Mouse (Mus musculus): ENCODE results near the gene Asb7. TPM values are rescaled to one million over a fixed set of nuclear protein-coding genes. Genes with fewer than 3 reads are reported as not detected.

The Asb7 gene
- 10.9 and 11.5 TPM in 2 replicates for total RNA-seq (2012; rRNA removed)

DNA sequence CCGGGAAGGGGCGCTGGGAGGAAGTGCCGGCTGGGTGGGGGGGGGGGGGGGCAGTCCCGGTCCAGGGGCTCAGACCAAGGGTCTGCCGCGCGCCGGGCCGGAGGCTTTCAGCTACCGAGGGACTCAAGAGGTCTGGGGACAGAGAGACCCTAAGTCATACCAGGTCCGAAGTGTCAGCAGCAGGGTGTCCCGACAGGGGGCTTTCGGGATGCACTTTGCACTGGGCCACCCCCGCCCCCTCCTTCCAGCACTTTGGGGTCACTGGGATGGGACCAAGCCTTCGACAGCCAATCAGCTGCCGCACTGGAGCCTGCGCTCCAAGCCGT is at the start of gene Asb7:
Gene Asb7, minus strand, starts transcription at position 303 of the 326 bp plus-strand sequence.
- no peak for TF ChIP-seq CHD2 (IDR thresholded peaks at IDR 0.05; ENCODE audit: low read depth, low read length)
- no peak for TF ChIP-seq ZC3H11A (IDR thresholded peaks at IDR 0.05; ENCODE audit: borderline replicate concordance, low read depth, low read length)
- TF ChIP-seq HCFC1 (IDR thresholded peaks at IDR 0.05; ENCODE audit: borderline replicate concordance, insufficient read depth, low read length): no peak
- TF ChIP-seq ZNF384 (IDR thresholded peaks at IDR 0.05; ENCODE audit: low read depth, low read length): no peak
- TF ChIP-seq MAFK (IDR thresholded peaks at IDR 0.05; ENCODE audit: insufficient read depth, low read depth, low read length): no peak
- no peak for DNase-seq (ENCODE audit: low read depth, low spot score)
- in situ Hi-C loops (cut with MboI; ENCODE audit: low sequenced_read_pairs in 2 of 2, unreplicated experiment in 2 of 2): no loop called here
- peak within 1 kb of the TSS; percentile 92 to 99 for H3K4me3 ChIP-seq (ENCODE audit: insufficient read depth in 1 of 2, low read depth in 1 of 2, low read length in 2 of 2, poor library complexity in 1 of 2, severe bottlenecking in 1 of 2)
- no peaks in the 10 kb centered on the region for H3K9me3 ChIP-seq (ENCODE audit: control insufficient read depth, insufficient read depth, low read depth, low read length)
- no peaks in the 10 kb centered on the region for H3K36me3 ChIP-seq (ENCODE audit: control insufficient read depth, insufficient read depth, low read length, poor library complexity, severe bottlenecking)
- peak within 1 kb of the TSS; percentile 33; the same call in 1 of the 2 replicates for H3K27ac ChIP-seq (ENCODE audit: insufficient read depth, low read depth, low read length, poor library complexity, severe bottlenecking)
- peak within 1 kb of the TSS; percentile 86 for H3K9ac ChIP-seq (ENCODE audit: insufficient read depth, low read depth, low read length, poor library complexity, severe bottlenecking)
- no peaks in the 10 kb centered on the region for H3K4me1 ChIP-seq (ENCODE audit: control insufficient read depth in 2 of 2, insufficient read depth in 2 of 2, low read length in 2 of 2, poor library complexity in 1 of 2)

- no peaks in the 10 kb centered on the region for H3K4me1 ChIP-seq (ENCODE audit: control insufficient read depth in 2 of 2, insufficient read depth in 2 of 2, low read length in 2 of 2, poor library complexity in 1 of 2)
- TF ChIP-seq ZNF384 (IDR thresholded peaks at IDR 0.05; ENCODE audit: low read depth, low read length): no peak
- no peak for TF ChIP-seq MAFK (IDR thresholded peaks at IDR 0.05; ENCODE audit: insufficient read depth, low read depth, low read length)
- no peak for TF ChIP-seq ZC3H11A (IDR thresholded peaks at IDR 0.05; ENCODE audit: borderline replicate concordance, low read depth, low read length)
- no peak for TF ChIP-seq HCFC1 (IDR thresholded peaks at IDR 0.05; ENCODE audit: borderline replicate concordance, insufficient read depth, low read length)
- no peaks in the 10 kb centered on the region for H3K36me3 ChIP-seq (ENCODE audit: control insufficient read depth, insufficient read depth, low read length, poor library complexity, severe bottlenecking)
- no peaks in the 10 kb centered on the region for H3K9me3 ChIP-seq (ENCODE audit: control insufficient read depth, insufficient read depth, low read depth, low read length)
- H3K27ac ChIP-seq (ENCODE audit: insufficient read depth, low read depth, low read length, poor library complexity, severe bottlenecking): no peak overlapping the region
- DNase-seq (ENCODE audit: low read depth, low spot score): no peak
- in situ Hi-C loops (cut with MboI; ENCODE audit: low sequenced_read_pairs in 2 of 2, unreplicated experiment in 2 of 2): no loop called here
- no peak overlapping the region for H3K4me3 ChIP-seq (ENCODE audit: insufficient read depth in 1 of 2, low read depth in 1 of 2, low read length in 2 of 2, poor library complexity in 1 of 2, severe bottlenecking in 1 of 2)
- H3K9ac ChIP-seq (ENCODE audit: insufficient read depth, low read depth, low read length, poor library complexity, severe bottlenecking): no peak overlapping the region
Measured at GRCm38 (mm10) chr7:66737418-66737817, 48.0 kb upstream of the Asb7 start.

GRCm38 (mm10) chr7:66734993-66735392 is 45.6 kb upstream of the Asb7 start:
- TF ChIP-seq ZC3H11A (IDR thresholded peaks at IDR 0.05; ENCODE audit: borderline replicate concordance, low read depth, low read length) (no peak), MAFK (IDR thresholded peaks at IDR 0.05; ENCODE audit: insufficient read depth, low read depth, low read length) (no peak), ZNF384 (IDR thresholded peaks at IDR 0.05; ENCODE audit: low read depth, low read length) (no peak), CHD2 (IDR thresholded peaks at IDR 0.05; ENCODE audit: low read depth, low read length) (no peak), HCFC1 (IDR thresholded peaks at IDR 0.05; ENCODE audit: borderline replicate concordance, insufficient read depth, low read length) (no peak)
- Histone ChIP-seq H3K9me3 (ENCODE audit: control insufficient read depth, insufficient read depth, low read depth, low read length) (no peaks in the 10 kb centered on the region), H3K36me3 (ENCODE audit: control insufficient read depth, insufficient read depth, low read length, poor library complexity, severe bottlenecking) (no peaks in the 10 kb centered on the region), H3K27ac (ENCODE audit: insufficient read depth, low read depth, low read length, poor library complexity, severe bottlenecking) (no peak overlapping the region), H3K4me1 (ENCODE audit: control insufficient read depth in 2 of 2, insufficient read depth in 2 of 2, low read length in 2 of 2, poor library complexity in 1 of 2) (no peaks in the 10 kb centered on the region), H3K9ac (ENCODE audit: insufficient read depth, low read depth, low read length, poor library complexity, severe bottlenecking) (no peak overlapping the region), H3K4me3 (ENCODE audit: insufficient read depth in 1 of 2, low read depth in 1 of 2, low read length in 2 of 2, poor library complexity in 1 of 2, severe bottlenecking in 1 of 2) (no peak overlapping the region)
- no peak for DNase-seq (ENCODE audit: low read depth, low spot score)
- in situ Hi-C loops (cut with MboI; ENCODE audit: low sequenced_read_pairs in 2 of 2, unreplicated experiment in 2 of 2): no loop called here

GRCm38 (mm10) chr7:66734466-66734865 is 45.1 kb upstream of the Asb7 start:
- TF ChIP-seq ZC3H11A (IDR thresholded peaks at IDR 0.05; ENCODE audit: borderline replicate concordance, low read depth, low read length) (no peak), MAFK (IDR thresholded peaks at IDR 0.05; ENCODE audit: insufficient read depth, low read depth, low read length) (no peak), CHD2 (IDR thresholded peaks at IDR 0.05; ENCODE audit: low read depth, low read length) (no peak), HCFC1 (IDR thresholded peaks at IDR 0.05; ENCODE audit: borderline replicate concordance, insufficient read depth, low read length) (no peak), ZNF384 (IDR thresholded peaks at IDR 0.05; ENCODE audit: low read depth, low read length) (no peak)
- no peaks in the 10 kb centered on the region for H3K36me3 ChIP-seq (ENCODE audit: control insufficient read depth, insufficient read depth, low read length, poor library complexity, severe bottlenecking)
- no peak overlapping the region for H3K9ac ChIP-seq (ENCODE audit: insufficient read depth, low read depth, low read length, poor library complexity, severe bottlenecking)
- no peak for DNase-seq (ENCODE audit: low read depth, low spot score)
- H3K9me3 ChIP-seq (ENCODE audit: control insufficient read depth, insufficient read depth, low read depth, low read length): no peaks in the 10 kb centered on the region
- in situ Hi-C loops (cut with MboI; ENCODE audit: low sequenced_read_pairs in 2 of 2, unreplicated experiment in 2 of 2): no loop called here
- no peak overlapping the region for H3K4me3 ChIP-seq (ENCODE audit: insufficient read depth in 1 of 2, low read depth in 1 of 2, low read length in 2 of 2, poor library complexity in 1 of 2, severe bottlenecking in 1 of 2)
- no peaks in the 10 kb centered on the region for H3K4me1 ChIP-seq (ENCODE audit: control insufficient read depth in 2 of 2, insufficient read depth in 2 of 2, low read length in 2 of 2, poor library complexity in 1 of 2)
- no peak overlapping the region for H3K27ac ChIP-seq (ENCODE audit: insufficient read depth, low read depth, low read length, poor library complexity, severe bottlenecking)

- Histone ChIP-seq H3K4me1 (ENCODE audit: control insufficient read depth in 2 of 2, insufficient read depth in 2 of 2, low read length in 2 of 2, poor library complexity in 1 of 2) (no peaks in the 10 kb centered on the region), H3K9ac (ENCODE audit: insufficient read depth, low read depth, low read length, poor library complexity, severe bottlenecking) (no peak overlapping the region), H3K4me3 (ENCODE audit: insufficient read depth in 1 of 2, low read depth in 1 of 2, low read length in 2 of 2, poor library complexity in 1 of 2, severe bottlenecking in 1 of 2) (no peak overlapping the region), H3K27ac (ENCODE audit: insufficient read depth, low read depth, low read length, poor library complexity, severe bottlenecking) (no peak overlapping the region), H3K36me3 (ENCODE audit: control insufficient read depth, insufficient read depth, low read length, poor library complexity, severe bottlenecking) (no peaks in the 10 kb centered on the region), H3K9me3 (ENCODE audit: control insufficient read depth, insufficient read depth, low read depth, low read length) (no peaks in the 10 kb centered on the region)
- DNase-seq (ENCODE audit: low read depth, low spot score): no peak
- in situ Hi-C loops (cut with MboI; ENCODE audit: low sequenced_read_pairs in 2 of 2, unreplicated experiment in 2 of 2): no loop called here
- TF ChIP-seq CHD2 (IDR thresholded peaks at IDR 0.05; ENCODE audit: low read depth, low read length) (no peak), ZC3H11A (IDR thresholded peaks at IDR 0.05; ENCODE audit: borderline replicate concordance, low read depth, low read length) (no peak)
Measured at GRCm38 (mm10) chr7:66733882-66734281, 44.5 kb upstream of the Asb7 start.

All from ES-E14 (cell line).